Mouse (Mus musculus): Measurements from ENCODE around the gene Msi2.

- TF ChIP-seq CTCF (IDR thresholded peaks at IDR 0.05; ENCODE audit: low read depth, low read length) (no peak), POLR2A (IDR thresholded peaks at IDR 0.05; ENCODE audit: extremely low read depth, insufficient read depth, low read length) (no peak)
Measured at GRCm38 (mm10) chr11:88613008-88613407, 105.3 kb downstream of the Msi2 start.
